Mouse (Mus musculus) lung, adult 2 months (tissue): Measurements from ENCODE around the gene Zfp341.

Experiments
- CTCF ChIP-seq: fragments of 200-500 bp; IDR thresholded peaks from 2 replicates; pipeline ENCODE4 v1.5.1; 2011; ENCODE audit warnings: mild to moderate bottlenecking, low read length, control low read depth; ENCODE audit not compliant: insufficient read depth
- POLR2A ChIP-seq: fragments of 200-500 bp; IDR thresholded peaks from 2 replicates; pipeline ENCODE4 v1.6.1; 2011; ENCODE audit warnings: low read depth, mild to moderate bottlenecking, control low read depth, low read length, borderline replicate concordance; ENCODE audit errors: extremely low read depth

DNA sequence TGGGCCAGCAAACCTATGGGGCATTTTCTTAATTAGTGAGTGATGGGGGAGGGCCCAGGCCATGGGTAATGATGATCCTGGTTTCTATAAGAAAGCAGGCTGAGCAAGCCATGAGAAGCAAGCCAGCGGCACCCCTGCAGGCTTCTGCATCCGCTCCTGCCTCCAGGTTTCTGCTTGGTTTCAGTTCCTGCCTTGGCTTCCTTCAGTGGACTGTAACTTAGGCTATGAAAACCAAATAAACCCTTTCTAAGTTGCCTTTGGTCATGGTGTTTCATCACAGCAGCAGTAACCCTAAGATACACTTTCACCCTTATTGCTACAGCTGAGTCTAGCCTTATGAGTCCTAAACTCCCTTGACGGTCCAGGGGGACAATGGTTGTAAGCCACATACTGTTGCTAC, 15.7 kb upstream of the Zfp341 start:
- no peak for TF ChIP-seq CTCF
- TF ChIP-seq POLR2A: no peak
